Mouse (Mus musculus) cerebellum, adult 2 months (tissue): ENCODE results near the gene Gldn. TPM values are rescaled to one million over a fixed set of nuclear protein-coding genes. Genes with fewer than 3 reads are reported as not detected.
A peak's percentile ranks its signal among the peaks of the same experiment; 100 is the strongest.

ENCODE experiments used
- DNase-seq, 2 experiments: peaks; one replicate each; pipeline ENCODE4 v3.0.0; 2021
- H3K27ac ChIP-seq: fragments of 200-500 bp; 2 replicates; pipeline ENCODE4 v1.5.1; 2012; ENCODE audit warnings: low read length, control low read depth, inconsistent platforms; ENCODE audit not compliant: insufficient read depth
- H3K27me3 ChIP-seq: fragments of 200-500 bp; 2 replicates; pipeline ENCODE4 v1.6.1; 2012; ENCODE audit warnings: inconsistent platforms, mild to moderate bottlenecking, low read length, moderate library complexity; ENCODE audit not compliant: control insufficient read depth, insufficient read depth
- H3K4me1 ChIP-seq: fragments of 200-500 bp; 2 replicates; pipeline ENCODE4 v1.6.1; 2011; ENCODE audit warnings: low read length; ENCODE audit not compliant: control insufficient read depth, insufficient read depth
- H3K4me3 ChIP-seq: fragments of 200-500 bp; replicated peaks from 2 replicates; pipeline ENCODE3; 2011; ENCODE audit warnings: mild to moderate bottlenecking, low read depth, low read length, control low read depth; ENCODE audit not compliant: insufficient read depth
- CTCF ChIP-seq: fragments of 200-500 bp; IDR thresholded peaks from 2 replicates; pipeline ENCODE4 v1.5.1; 2011; ENCODE audit warnings: low read depth, mild to moderate bottlenecking, control low read depth, low read length, moderate library complexity, borderline replicate concordance; ENCODE audit not compliant: insufficient read depth
- POLR2A ChIP-seq: fragments of 200-500 bp; IDR thresholded peaks from 2 replicates; pipeline ENCODE4 v1.6.1; 2011; ENCODE audit warnings: low read length, control low read depth, borderline replicate concordance; ENCODE audit not compliant: insufficient read depth
- WGBS: fragments of 180-500 bp; shearing (Covaris S2); methylation state at CpG from one replicate; pipeline ENCODE4 v1.1.7; 2018; 5-methylcytosine and 5-hydroxymethylcytosine counted together
- polyA plus RNA-seq: library from polyadenylated mRNA; depleted of rRNA; stranded (reverse); fragments of >200 nt; gene quantifications from 2 replicates; pipeline ENCODE4 v1.2.3, GENCODE M21; 2012; rRNA removed

Gldn gene
- 0.28 and 0.32 TPM in 2 replicates for polyA plus RNA-seq

DNA sequence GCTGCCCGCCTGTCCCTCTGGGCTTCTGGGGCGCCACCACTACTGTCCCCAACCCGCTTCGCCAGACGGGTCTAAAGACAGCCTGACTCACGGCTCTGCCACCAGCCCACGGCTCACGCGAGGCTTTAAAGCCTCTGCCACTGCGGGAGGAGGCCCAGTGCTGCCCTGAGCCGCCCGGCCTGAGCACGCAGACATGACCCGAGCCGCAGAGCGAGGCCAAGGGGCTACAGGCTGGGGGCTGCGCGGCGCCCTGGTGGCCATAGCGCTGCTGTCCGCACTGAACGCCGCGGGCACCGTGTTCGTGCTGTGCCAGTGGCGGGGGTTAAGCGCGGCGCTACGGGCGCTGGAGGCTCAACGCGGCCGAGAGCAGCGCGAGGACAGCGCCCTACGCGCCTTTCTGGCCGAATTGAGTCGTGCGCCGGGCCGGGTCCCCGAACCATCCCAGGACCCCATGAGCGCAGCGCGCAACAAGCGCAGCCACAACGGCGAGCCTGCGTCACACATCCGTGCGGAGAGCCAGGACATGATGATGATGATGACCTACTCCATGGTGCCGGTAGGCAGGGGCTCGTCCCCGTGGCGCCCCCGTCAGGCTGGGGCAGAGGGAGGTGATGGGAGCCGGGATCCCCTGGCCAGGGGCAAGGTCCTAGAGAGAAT is at the start of gene Gldn:
Gene Gldn, plus strand, starts transcription at position 156 of the 657 bp plus-strand sequence.
- 2% methylated on average over 61 of the region's 61 CpGs for WGBS
- H3K27ac ChIP-seq, result no peak within 1 kb of the TSS
- DNase-seq, result no peak
- 0 out of 2 replicates have a peak, but pooled peaks cover 2% of the 10 kb centered on the region for H3K27me3 ChIP-seq
- TF ChIP-seq CTCF (no peak), POLR2A (no peak)
- peak within 1 kb of the TSS; percentile 28 for H3K4me3 ChIP-seq
- H3K4me1 ChIP-seq, result no peaks in the 10 kb centered on the region; the same call in 1 of the 2 replicates

DNA sequence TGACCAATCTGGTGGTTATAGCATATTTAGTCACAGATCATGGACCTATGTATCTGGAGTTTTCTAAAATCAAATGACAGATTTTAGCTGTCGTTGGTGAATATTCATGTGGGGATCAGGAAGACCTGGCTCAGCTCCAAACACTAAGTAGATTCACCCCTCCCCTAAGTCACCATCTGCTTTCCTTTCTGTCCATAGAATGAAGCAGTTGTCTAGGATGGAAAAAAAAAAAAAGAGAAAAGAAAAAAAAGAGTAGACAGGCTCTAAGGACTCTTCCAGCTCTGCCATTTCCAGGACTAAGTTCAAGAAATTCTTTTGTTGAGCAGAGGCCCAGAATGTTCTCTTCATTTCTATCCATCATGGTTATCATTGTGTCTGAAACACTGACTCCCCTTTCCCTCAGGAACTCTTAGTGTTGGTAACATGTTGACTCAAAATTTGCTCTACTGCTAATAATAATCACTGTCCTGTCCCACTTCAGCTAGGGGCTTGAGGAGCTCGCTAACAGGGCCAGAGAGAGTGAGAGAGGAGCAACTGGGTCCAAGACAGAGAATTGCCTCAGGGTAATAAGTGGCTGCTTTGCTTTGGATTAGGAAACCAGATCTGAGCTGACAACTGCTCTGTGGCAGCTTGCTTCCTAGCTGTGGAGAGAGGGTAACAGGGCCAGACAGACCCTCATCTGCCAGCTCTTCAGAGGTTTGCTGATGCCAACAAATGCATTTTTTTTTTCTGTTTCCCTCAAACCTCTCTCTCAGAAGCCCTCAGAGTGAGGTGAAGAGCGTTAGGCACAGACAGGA is 41.2 kb upstream of the Gldn start:
- TF ChIP-seq POLR2A (no peak), CTCF (no peak)
- Histone ChIP-seq H3K4me1 (no peaks in the 10 kb centered on the region), H3K4me3 (no peak overlapping the region), H3K27me3 (no peaks in the 10 kb centered on the region), H3K27ac (no peak overlapping the region)
- DNase-seq, result no peak
- 31% methylated on average over 3 of the region's 3 CpGs for WGBS

DNA sequence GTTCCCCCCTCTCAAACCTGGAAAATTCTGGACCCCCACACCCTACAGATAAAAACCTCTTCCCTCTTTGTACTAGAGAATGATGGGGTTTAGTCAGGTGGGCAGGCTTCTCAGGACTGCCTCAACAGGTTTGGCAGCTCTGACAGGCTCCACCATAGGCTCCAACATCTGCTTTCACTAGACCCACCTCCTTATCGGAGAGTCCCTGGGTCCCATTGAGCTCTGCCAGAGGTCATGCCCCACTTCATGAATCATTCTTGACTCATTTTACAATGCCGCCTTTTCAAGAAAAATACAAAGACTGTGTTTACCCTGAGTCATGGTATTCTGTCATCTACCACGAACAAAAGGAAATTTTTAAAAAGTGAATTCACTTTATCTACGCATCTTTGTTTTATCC is 21.5 kb upstream of the Gldn start:
- Histone ChIP-seq H3K4me1 (no peaks in the 10 kb centered on the region), H3K27ac (no peak overlapping the region), H3K4me3 (no peak overlapping the region), H3K27me3 (no peaks in the 10 kb centered on the region)
- TF ChIP-seq CTCF, result no peak
- no peak for TF ChIP-seq POLR2A
- 87% methylated on average over 4 of the region's 4 CpGs for whole genome bisulfite sequencing
- DNase-seq, result no peak

DNA sequence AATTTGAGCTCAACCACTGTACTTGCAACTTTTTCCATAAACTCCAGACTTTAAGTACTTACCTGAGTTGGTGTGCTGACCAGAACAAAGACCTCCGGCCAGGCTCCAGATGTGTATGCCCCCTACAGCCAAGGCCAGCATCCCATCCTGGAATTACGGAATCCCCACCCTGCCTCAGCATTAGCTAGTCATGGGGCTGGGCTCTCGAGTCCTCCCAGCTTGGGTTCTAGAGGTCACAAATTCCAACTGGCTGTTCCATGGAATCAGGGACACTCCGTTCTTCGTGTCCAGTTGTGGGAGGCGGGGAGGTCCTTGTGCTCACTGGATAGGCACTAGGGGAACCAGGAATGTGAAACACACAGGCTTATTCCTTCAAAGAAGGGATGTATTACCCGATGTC is 18.3 kb upstream of the Gldn start, which contains the start of gene Cyp19a1:
Gene Cyp19a1, minus strand, starts transcription at position 101 of the 400 bp plus-strand sequence.
- Histone ChIP-seq H3K4me1 (no peaks in the 10 kb centered on the region), H3K4me3 (no peak within 1 kb of the TSS), H3K27ac (no peak within 1 kb of the TSS), H3K27me3 (no peaks in the 10 kb centered on the region)
- WGBS, result 90% methylated on average over 7 of the region's 7 CpGs
- no peak for DNase-seq
- TF ChIP-seq CTCF, result no peak
- TF ChIP-seq POLR2A, result no peak

DNA sequence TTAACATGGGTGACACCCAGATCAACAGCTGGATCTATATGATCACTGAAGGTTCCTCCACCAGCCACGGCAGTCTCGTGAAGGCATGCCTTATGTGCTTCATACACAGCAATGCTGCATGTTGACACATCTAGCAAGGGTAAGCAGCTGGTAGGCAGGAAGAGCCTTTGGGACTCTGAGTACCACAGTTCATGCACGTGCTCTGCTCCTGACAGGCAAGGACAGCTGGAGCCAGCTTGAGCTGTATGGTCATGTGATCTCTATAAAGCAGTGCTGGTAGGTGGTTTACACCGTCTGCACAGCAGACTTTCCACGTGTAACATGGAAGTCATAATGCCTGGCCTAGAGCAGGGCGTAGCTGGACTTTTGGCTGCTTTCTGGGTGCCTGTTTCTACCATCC is 16.3 kb upstream of the Gldn start:
- no peak for TF ChIP-seq CTCF
- no peak for TF ChIP-seq POLR2A
- no peak for DNase-seq
- H3K4me1 ChIP-seq, result no peaks in the 10 kb centered on the region
- no peak overlapping the region for H3K27ac ChIP-seq
- WGBS, result 66% methylated on average over 6 of the region's 6 CpGs
- H3K4me3 ChIP-seq, result no peak overlapping the region
- no peaks in the 10 kb centered on the region for H3K27me3 ChIP-seq

DNA sequence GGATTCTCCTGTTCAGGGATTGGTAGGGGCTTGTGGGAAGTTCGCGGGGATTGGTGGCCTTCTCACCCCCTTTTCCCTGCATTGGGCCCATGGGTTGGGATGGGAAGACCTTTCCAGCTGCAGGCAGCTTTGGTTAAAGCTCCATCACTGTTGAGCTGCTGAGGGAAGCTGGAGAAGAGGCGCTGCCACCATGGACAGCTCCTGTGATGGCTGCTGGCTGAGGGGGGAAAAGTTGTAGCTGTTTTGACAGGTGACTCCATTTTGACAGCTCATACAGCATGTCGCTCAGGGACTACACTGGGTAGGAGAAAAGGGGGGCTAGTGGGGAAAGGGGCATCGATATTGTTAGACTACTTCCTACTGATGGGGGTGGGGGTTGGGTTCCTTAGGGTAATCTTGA is 15.4 kb upstream of the Gldn start:
- Histone ChIP-seq H3K27me3 (no peaks in the 10 kb centered on the region), H3K4me1 (no peaks in the 10 kb centered on the region), H3K27ac (no peak overlapping the region), H3K4me3 (no peak overlapping the region)
- DNase-seq, result no peak
- TF ChIP-seq CTCF (no peak), POLR2A (no peak)
- 66% methylated on average over 5 of the region's 5 CpGs for WGBS

DNA sequence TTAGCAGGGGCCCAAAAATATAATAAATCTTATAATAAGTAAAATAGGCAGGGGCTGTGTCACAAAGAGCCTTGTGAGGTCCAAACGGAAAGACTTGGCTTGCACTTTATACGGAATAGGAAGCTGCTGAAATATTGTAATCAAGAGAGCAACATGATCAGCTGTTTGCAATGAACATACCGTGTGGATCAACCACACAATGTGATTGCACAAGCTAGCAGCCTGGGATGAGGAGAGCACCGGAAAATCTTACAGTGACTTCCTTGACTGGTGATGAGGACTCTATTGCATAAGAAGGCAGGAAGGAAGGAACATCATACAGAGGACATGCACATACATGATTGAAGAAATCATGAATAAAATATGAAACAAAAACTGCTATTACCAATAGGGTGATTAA is 11.0 kb upstream of the Gldn start:
- Histone ChIP-seq H3K4me3 (no peak overlapping the region), H3K4me1 (no peaks in the 10 kb centered on the region), H3K27me3 (no peaks in the 10 kb centered on the region), H3K27ac (no peak overlapping the region)
- no peak for DNase-seq
- WGBS, result 91% methylated on average over 4 of the region's 4 CpGs
- TF ChIP-seq POLR2A, result no peak
- TF ChIP-seq CTCF, result no peak
